Mouse (Mus musculus) embryonic facial prominence, embryonic 15.5 days (tissue): ENCODE data around the gene Qser1. TPM values are rescaled to one million over a fixed set of nuclear protein-coding genes. Genes with fewer than 3 reads are reported as not detected.
"Not testable (repeated sequence)": the region's sequence is repeated elsewhere in the genome, so short reads cannot be mapped to it uniquely, and the experiment has no call there.

Experiments used
- ATAC-seq: fragments of 200-750 bp; cut with Nextera tagmentation; 2 replicates; pipeline ENCODE4 v1.8.0; 2017; ENCODE audit warnings: low read depth, moderate TSS enrichment; ENCODE audit not compliant: insufficient number of reproducible peaks, low FRiP score, low TSS enrichment
- H3K27ac ChIP-seq: fragments of 300-500 bp; sonication (generic); replicated peaks from 2 replicates; pipeline ENCODE4 v1.5.1; 2015; ENCODE audit warnings: mild to moderate bottlenecking, inconsistent platforms
- H3K27me3 ChIP-seq: fragments of 300-500 bp; sonication (generic); 2 replicates; pipeline ENCODE4 v1.6.1; 2015; ENCODE audit warnings: inconsistent platforms
- H3K36me3 ChIP-seq: fragments of 300-500 bp; sonication (generic); 2 replicates; pipeline ENCODE4 v1.6.1; 2015; ENCODE audit warnings: mild to moderate bottlenecking, inconsistent platforms
- H3K4me1 ChIP-seq: fragments of 300-500 bp; sonication (generic); 2 replicates; pipeline ENCODE4 v1.6.1; 2015; ENCODE audit warnings: inconsistent platforms
- H3K4me2 ChIP-seq: fragments of 300-500 bp; sonication (generic); replicated peaks from 2 replicates; pipeline ENCODE4 v1.6.1; 2015; ENCODE audit warnings: mild to moderate bottlenecking, inconsistent platforms
- H3K4me3 ChIP-seq: fragments of 300-500 bp; sonication (generic); replicated peaks from 2 replicates; pipeline ENCODE4 v1.5.1; 2015; ENCODE audit warnings: mild to moderate bottlenecking, inconsistent platforms
- H3K9ac ChIP-seq: fragments of 300-500 bp; sonication (generic); 2 replicates; pipeline ENCODE4 v1.6.1; 2015; ENCODE audit warnings: inconsistent platforms
- H3K9me3 ChIP-seq: fragments of 300-500 bp; sonication (generic); replicated peaks from 2 replicates; pipeline ENCODE4 v1.6.1; 2016; ENCODE audit warnings: inconsistent platforms
- WGBS: fragments of 180-500 bp; shearing (Covaris S2); methylation state at CpG from one replicate; pipeline ENCODE4 v1.1.7; 2015; 5-methylcytosine and 5-hydroxymethylcytosine counted together
- polyA plus RNA-seq: library from polyadenylated mRNA; unstranded; fragments of >200 nt; fragmentation: Nextera tagmentation; extraction: Ambion mirVana; gene quantifications from 2 replicates; pipeline ENCODE4 v1.2.1, GENCODE M21; 2015

Gene Qser1
- polyA plus RNA-seq, 1 experiment from 2014 or later = 10.7 TPM

DNA sequence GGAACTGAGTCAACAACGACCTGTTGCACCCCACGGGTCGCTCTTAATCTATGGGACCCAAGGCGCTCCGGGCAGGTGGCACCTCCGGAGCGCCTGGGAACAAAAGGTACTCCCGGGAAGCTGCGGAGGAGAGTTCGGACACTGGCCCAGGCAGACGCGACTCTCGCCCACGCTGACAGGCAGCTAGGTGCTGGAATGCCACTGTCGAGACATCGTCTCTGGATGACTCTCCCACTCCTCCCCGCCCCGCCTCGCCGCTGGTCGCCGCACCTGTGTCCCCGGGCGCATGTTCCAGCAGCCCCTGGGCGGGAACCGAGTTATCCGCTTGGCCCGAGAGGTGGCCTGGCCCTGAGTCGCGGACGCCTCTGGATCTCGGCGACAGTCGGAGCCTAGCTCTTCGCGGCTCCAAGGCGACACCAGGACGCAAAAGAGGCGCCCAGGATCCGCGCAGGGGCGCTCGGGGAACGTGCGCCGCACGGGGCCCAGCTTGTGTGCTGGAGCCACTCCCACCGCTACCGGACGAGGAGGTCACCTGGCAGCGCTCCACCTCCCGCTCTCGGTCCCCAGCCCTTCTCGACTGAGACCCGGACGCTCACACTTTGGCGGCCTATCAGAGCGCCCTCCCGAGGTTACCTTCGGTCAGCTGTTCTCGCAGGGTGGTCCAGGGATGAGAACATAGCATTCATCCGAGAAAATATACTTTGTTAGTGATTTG lies 32.9 kb upstream of the Qser1 start, which contains the start of gene Prrg4:
Prrg4 (minus strand) TSS at position 601 of the 715 bp plus-strand sequence.
- Histone ChIP-seq H3K27me3 (peaks cover 6% of the 10 kb centered on the region; the same call in 1 of the 2 replicates), H3K36me3 (no peaks in the 10 kb centered on the region), H3K4me1 (peaks cover 15% of the 10 kb centered on the region), H3K4me2 (peak within 1 kb of the TSS; percentile 97), H3K9me3 (no peaks in the 10 kb centered on the region), H3K9ac (peak within 1 kb of the TSS; percentile 21; the same call in 1 of the 2 replicates), H3K27ac (0 out of 2 replicates have a peak within 1 kb of the TSS, but pooled peaks have one; percentile 39), H3K4me3 (peak within 1 kb of the TSS; percentile 59)
- peak; percentile 58 for ATAC-seq
- 1% methylated on average over 62 of the region's 62 CpGs for WGBS

DNA sequence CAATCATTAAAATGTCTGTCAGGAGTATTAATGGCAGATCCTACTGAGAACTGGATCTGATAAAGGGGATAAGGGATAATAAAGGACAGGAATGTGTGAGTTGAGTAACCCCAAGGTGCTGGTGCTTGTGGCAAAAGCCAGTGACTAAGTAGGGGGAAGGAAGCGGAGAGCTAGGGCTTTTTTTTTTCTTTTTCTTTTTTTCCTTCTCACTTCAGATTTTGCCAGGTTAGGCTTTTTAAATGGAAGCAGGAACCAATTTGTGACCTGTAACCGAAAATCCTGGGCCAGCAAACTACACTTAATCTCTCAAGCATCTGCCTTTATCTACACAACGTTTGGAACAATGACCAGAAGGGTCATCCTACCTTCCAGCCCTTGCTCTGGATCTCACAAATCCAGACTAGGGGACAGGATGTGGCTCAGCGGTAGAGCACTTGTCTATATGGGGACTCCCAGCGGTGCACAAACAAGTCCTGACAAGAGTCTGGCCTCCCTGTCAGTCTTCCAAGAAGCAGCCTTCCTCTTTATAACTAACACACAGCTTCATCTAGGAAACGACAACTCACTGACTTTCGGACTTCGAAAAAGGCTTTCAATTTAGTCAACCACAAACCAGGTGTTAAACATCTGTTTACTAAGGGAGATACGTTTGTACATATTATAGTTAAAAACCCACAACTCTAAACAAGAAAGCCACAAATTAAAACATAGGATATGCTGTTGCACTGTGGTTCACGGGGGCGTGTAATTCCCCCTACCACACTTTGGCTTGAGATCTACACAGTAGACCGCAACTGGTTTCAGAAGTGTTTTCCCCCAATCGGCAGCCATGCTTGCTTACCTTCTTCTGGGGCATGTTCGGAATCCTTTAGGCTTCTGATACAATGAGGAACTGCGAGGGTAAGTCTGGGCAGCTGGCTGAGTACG lies 31.9 kb upstream of the Qser1 start:
- 15% methylated on average over 16 of the region's 16 CpGs for WGBS
- Histone ChIP-seq H3K9ac (no peak overlapping the region), H3K9me3 (no peaks in the 10 kb centered on the region)

DNA sequence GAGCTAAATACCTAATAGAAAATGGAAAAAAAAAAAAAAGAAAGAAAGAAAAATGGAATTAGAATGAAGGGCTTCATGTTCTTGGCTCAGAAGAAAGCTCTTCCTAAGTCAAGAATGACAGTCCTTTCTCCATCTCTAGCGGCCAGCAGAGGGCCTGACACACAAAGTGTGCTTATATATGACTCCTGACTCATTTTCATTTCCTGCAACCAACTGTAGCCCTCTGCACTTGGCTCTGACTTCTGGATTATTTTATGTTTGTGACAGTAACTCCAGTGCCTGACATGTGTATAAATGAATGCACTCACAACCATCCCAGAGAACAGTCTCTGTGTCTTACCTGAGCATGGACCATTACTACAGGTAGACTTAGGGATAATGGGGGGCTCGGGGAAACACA lies 31.1 kb upstream of the Qser1 start:
- WGBS = 55% methylated on average over 2 of the region's 2 CpGs
- no peak for ATAC-seq
- no peak overlapping the region for H3K27ac ChIP-seq
- no peaks in the 10 kb centered on the region for H3K9me3 ChIP-seq
- H3K4me2 ChIP-seq = no peak overlapping the region
- H3K9ac ChIP-seq = no peak overlapping the region
- peaks cover 15% of the 10 kb centered on the region for H3K4me1 ChIP-seq
- H3K36me3 ChIP-seq = no peaks in the 10 kb centered on the region
- no peak overlapping the region for H3K4me3 ChIP-seq
- peaks cover 6% of the 10 kb centered on the region; the same call in 1 of the 2 replicates for H3K27me3 ChIP-seq

More for the DNA sequence above, 31.9 kb upstream of the Qser1 start:
- no peak overlapping the region for H3K27ac ChIP-seq
- H3K4me1 ChIP-seq = peaks cover 15% of the 10 kb centered on the region
- H3K4me3 ChIP-seq = peak overlapping the region; percentile 59
- no peaks in the 10 kb centered on the region for H3K36me3 ChIP-seq
- H3K27me3 ChIP-seq = peaks cover 6% of the 10 kb centered on the region; the same call in 1 of the 2 replicates
- 0 out of 2 replicates have a peak, but pooled peaks have one; percentile 36 for ATAC-seq
- H3K4me2 ChIP-seq = peak overlapping the region; percentile 97

DNA sequence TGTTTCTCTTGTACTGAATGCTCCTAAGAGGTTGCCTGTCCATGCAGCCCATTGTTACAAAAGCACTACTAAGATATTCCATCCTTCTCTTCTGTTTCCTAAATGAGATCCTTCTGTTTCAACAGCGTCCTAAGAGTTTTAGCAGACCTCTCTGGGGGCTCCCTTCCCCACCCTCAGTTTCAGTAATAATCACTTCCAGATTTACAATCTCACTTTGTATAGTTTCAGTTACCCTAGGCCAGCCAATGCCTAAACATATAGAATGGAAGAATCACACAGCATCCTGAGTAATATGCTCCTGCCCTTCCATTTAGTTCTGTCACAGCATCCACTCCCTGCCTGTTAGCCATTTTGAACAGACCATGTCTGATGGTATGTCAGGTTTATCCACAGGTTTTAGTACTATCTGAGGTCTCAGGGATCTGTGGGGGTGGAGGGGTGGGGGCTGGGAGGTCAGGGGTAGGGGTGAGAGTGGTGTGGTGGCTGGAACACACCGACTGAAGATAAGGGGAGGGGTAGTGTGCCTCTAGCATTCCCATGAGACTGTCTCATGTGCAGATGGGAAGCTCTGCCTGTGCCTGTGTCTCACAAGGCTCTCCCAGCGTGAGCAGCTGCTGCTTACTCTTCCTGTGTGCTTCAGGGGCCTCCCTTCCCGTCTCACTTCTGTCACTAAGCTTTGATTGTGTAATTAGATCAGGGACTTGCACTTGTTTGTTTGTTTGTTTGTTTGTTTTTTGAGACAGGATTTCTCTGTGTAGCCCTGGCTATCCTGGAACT lies 30.3 kb upstream of the Qser1 start:
- Histone ChIP-seq H3K36me3 (no peaks in the 10 kb centered on the region), H3K9me3 (no peaks in the 10 kb centered on the region), H3K9ac (no peak overlapping the region), H3K4me3 (no peak overlapping the region), H3K27me3 (peaks cover 6% of the 10 kb centered on the region; the same call in 1 of the 2 replicates), H3K4me2 (no peak overlapping the region), H3K27ac (no peak overlapping the region), H3K4me1 (peaks cover 15% of the 10 kb centered on the region)
- 19% methylated on average over 4 of the region's 4 CpGs for WGBS
- no peak for ATAC-seq

DNA sequence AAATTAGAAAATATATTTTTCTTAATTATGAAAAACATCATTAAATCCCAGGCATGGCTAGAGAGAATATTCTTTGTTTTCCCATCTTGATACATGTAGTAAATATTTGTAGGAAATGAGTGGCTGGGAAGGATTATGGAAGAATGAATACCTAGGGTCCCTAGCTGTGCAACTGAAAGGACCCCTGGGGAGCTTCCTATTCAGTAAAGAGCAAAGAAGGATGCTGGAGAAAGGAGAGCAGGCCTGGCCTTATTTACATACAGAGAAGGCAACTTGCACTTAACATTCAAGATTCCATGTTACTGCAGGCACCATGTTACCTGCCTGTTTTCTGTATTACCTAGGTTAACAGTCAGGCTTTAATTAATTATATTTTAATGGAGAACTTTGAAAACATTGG lies 26.0 kb upstream of the Qser1 start:
- Histone ChIP-seq H3K4me2 (no peak overlapping the region), H3K27ac (no peak overlapping the region), H3K4me3 (no peak overlapping the region), H3K9me3 (no peaks in the 10 kb centered on the region), H3K27me3 (no peaks in the 10 kb centered on the region), H3K9ac (no peak overlapping the region), H3K4me1 (peaks cover 4% of the 10 kb centered on the region; the same call in 1 of the 2 replicates), H3K36me3 (0 out of 2 replicates have a peak, but pooled peaks cover 2% of the 10 kb centered on the region)
- no peak for ATAC-seq

DNA sequence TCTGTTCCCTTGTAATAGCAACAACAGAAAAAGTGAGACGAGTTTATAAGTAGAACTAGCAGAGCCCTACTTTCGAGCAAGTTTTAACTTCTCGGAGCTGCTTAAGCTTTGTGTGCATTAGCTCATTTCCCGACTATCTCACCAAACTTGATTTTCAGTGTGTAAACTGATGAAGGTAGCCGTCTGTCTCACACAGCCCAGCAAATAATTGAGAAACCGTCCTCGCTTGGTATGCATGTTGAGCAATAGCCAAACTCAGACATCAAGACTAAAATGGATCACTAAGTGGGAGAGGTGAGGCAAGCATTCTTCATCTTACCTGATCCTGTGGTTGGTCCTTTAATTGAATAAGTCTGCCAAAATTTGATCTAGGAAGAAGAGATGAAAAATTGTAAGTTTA lies 25.2 kb upstream of the Qser1 start:
- Histone ChIP-seq H3K4me3 (no peak overlapping the region), H3K27me3 (no peaks in the 10 kb centered on the region), H3K4me2 (no peak overlapping the region), H3K4me1 (no peaks in the 10 kb centered on the region), H3K27ac (peak overlapping the region; percentile 31; the same call in 1 of the 2 replicates), H3K9me3 (no peaks in the 10 kb centered on the region), H3K9ac (no peak overlapping the region), H3K36me3 (0 out of 2 replicates have a peak, but pooled peaks cover 2% of the 10 kb centered on the region)
- ATAC-seq = no peak
- WGBS = 67% methylated on average over 7 of the region's 7 CpGs

DNA sequence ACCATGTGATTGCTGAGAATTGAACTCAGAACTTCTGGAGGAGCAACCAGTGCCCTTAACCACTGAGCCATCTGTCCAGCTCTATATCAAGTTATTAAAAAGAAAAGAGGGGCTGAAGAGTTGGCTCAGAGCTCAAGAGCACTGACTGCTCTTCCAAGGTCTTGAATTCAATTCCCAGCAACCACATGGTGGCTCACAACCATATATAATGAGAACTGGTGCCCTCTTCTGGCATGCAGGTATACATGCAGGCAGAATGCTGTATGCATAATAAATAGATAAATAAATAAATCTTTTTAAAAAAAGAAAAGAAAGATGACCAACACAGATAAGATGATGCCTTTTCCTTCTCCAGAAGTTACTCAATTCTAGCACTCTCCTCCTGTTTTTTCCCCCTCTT lies 24.4 kb upstream of the Qser1 start:
- Histone ChIP-seq H3K36me3 (0 out of 2 replicates have a peak, but pooled peaks cover 2% of the 10 kb centered on the region), H3K4me3 (no peak overlapping the region), H3K27me3 (no peaks in the 10 kb centered on the region), H3K27ac (peak overlapping the region; percentile 31), H3K9ac (no peak overlapping the region), H3K9me3 (no peaks in the 10 kb centered on the region), H3K4me2 (no peak overlapping the region), H3K4me1 (no peaks in the 10 kb centered on the region)
- no peak for ATAC-seq

DNA sequence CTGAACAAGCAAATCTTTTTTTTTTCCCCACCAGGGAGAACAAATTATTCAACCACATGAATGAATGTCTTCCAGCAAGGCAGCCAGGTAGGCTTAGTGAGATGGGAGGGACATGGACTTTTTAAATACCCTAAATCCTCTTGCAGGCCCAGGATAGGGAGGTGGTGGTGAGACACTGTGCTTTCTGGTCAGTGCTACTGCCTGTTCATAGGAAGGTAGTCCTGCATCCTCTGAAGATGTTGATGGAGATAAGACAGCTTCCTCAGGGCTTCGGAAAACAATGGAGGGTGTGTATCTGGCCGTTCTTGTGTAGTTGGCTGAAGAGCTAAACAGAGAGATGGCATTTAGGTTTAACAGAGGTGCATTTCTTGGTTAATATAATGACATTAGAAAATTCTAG lies 15.9 kb upstream of the Qser1 start:
- 74% methylated on average over 2 of the region's 2 CpGs for WGBS
- Histone ChIP-seq H3K4me2 (no peak overlapping the region), H3K9me3 (no peaks in the 10 kb centered on the region), H3K36me3 (no peaks in the 10 kb centered on the region), H3K4me3 (no peak overlapping the region), H3K4me1 (no peaks in the 10 kb centered on the region), H3K27ac (no peak overlapping the region), H3K27me3 (no peaks in the 10 kb centered on the region), H3K9ac (no peak overlapping the region)
- ATAC-seq = no peak

DNA sequence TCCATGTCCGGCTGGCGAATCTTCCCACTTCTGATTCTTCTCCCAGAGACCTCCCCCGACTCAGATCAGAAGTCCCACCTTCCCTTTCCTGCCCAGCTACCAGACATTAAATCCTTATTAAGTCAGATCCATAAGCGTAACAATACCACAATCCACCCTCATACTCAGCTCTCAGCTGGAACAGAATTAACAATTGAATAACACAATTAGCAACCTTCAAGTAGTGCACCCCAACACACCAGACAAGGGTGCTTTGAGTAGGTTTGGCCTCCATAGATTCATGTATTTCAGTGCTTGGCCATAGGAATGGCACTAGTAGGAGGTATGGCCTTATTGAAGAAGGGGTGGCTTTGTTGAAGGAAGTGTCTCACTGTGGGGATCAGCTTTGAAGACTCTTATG lies 9.6 kb upstream of the Qser1 start:
- H3K27me3 ChIP-seq = no peaks in the 10 kb centered on the region
- H3K36me3 ChIP-seq = no peaks in the 10 kb centered on the region
- WGBS = 91% methylated on average over 4 of the region's 4 CpGs
- H3K9ac ChIP-seq = no peak overlapping the region
- H3K27ac ChIP-seq = no peak overlapping the region
- no peak overlapping the region for H3K4me2 ChIP-seq
- no peak for ATAC-seq
- no peaks in the 10 kb centered on the region for H3K4me1 ChIP-seq
- no peaks in the 10 kb centered on the region for H3K9me3 ChIP-seq
- H3K4me3 ChIP-seq = no peak overlapping the region

DNA sequence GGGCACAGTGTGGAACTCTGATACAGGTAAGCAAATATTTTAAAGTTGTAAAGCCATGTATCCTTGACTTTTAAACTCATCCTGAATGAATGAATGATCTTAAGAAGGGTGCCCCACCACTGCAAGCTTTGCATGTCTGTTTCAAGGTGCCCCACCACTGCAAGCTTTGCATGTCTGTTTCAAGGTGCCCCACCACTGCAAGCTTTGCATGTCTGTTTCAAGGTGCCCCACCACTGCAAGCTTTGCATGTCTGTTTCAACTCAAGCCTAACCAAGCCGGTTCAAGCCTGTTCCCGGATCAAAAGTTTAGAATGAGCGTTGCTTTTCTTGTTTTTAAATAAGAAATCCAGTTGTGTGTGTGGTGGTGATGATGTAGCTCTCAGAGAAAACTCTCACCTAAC lies 2.2 kb upstream of the Qser1 start:
- H3K9ac ChIP-seq, H3K27me3 ChIP-seq, ATAC-seq, H3K4me2 ChIP-seq, H3K4me3 ChIP-seq, H3K27ac ChIP-seq, H3K36me3 ChIP-seq, H3K9me3 ChIP-seq: not testable (repeated sequence)
- H3K4me1 ChIP-seq = peaks cover 12% of the 10 kb centered on the region; the same call in 1 of the 2 replicates
- 87% methylated on average over 3 of the region's 3 CpGs for WGBS
